Mouse (Mus musculus) central nervous system, embryonic 18 days (tissue): ENCODE data around the gene Tyrobp. TPM values are rescaled to one million over a fixed set of nuclear protein-coding genes. Genes with fewer than 3 reads are reported as not detected.

Source experiments
- polyA plus RNA-seq: library from polyadenylated mRNA; depleted of rRNA; stranded (reverse); fragments of >200 nt; gene quantifications from 2 replicates; pipeline ENCODE4 v1.2.3, GENCODE M21; 2012; rRNA removed

The Tyrobp gene
- 20.3 and 25.9 TPM in 2 replicates for polyA plus RNA-seq

DNA sequence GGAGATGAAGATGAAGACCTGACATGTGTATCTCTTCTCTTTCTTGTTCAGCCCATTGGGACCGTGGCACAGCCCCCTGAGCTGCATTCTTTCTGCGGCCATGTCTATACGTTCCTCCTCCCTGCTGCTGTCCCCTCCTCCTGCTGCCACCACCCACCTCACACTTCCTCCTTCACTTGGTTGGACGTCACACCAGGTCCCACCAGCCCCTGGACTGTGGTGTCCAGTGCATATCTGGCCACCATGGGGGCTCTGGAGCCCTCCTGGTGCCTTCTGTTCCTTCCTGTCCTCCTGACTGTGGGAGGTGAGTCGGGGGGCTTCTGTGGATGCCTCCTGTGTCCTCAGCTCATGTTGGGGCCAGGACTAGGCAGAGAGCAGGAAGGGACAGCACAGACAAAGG lies at the start of gene Tyrobp:
Gene Tyrobp, plus strand, starts transcription at position 165 of the 400 bp plus-strand sequence.

DNA sequence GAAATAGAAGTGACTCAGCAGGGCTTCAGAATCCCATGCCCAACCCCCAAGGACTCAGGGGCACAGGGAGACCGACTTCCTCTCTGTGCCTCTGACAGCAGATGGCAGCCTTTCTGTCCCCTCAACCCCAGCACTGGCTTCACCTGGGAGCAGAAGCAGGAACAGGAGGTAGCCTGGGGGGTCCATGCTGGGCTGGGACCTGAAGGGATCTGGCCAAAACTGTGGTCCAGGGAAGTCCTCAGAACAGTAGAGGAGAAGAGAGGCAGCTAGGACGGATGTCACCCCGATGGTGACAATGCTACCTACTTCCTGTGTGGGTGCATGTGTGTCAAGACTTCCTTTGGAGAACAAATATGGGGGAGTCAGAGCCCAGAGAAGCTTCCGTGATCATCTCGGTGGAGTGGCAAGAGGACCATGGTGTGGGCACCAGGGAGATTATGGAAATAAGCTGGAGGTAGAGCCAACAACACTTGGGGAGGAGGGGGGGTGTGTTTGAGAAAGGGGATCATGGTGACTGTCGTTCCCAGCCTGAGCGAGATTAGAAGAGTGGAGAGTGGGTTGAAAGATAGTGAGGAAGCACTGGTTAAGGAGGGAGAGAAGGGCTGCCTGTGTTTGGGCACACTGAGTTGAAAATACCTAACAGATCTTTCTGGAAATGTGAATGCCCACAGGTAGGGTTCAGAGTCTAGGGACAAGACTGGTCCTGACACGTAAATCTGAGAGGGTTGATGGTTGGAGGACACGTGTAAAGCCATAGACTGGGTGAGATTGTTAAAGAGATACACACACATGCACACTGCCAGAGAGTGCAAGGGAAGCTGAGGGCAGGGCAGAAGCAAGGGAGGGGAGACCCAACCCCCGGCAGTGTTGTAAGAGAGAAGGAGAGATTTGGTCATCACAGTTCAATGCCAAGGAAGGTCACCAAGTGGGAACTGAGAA lies 6.3 kb downstream of the Tyrobp start, which contains the start of gene Hcst:
Gene Hcst, minus strand, starts transcription at position 294 of the 939 bp plus-strand sequence.

DNA sequence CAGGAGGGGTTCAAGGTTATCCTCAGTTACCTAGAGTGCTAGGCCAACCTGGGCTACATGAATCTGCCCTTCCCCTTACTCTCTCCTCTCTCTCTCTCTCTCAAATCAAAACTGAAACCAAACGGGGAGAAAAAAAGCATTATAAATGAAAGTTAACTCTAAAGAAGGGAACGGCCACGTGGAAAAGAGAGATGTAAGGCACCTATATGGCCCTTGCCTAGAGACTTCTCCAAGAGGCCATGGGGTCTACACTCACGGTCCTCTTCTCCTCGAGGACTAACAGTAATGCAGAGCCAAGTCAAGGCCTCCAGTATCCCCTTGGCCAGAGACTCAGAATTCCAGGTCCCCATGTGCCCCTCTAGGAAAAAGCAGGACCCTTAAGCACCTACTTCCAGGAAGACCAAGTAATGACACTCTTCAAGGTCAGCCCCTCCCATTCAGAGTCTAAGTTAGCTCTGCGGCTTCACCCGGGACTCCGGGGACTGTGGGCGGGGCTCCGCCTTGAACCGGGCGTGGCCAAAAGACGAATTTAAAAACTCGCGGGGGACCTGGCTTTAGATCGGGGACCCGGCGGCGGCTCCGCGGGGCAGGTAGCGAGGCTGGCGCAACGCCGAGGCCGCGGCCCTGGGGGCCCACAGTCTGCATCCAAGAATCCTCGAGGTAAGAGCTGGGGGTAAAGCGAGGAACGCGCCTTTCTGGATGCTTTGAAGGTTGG lies 7.8 kb downstream of the Tyrobp start, which contains the start of gene Nfkbid:
Gene Nfkbid, plus strand, starts transcription at position 558 of the 715 bp plus-strand sequence.

DNA sequence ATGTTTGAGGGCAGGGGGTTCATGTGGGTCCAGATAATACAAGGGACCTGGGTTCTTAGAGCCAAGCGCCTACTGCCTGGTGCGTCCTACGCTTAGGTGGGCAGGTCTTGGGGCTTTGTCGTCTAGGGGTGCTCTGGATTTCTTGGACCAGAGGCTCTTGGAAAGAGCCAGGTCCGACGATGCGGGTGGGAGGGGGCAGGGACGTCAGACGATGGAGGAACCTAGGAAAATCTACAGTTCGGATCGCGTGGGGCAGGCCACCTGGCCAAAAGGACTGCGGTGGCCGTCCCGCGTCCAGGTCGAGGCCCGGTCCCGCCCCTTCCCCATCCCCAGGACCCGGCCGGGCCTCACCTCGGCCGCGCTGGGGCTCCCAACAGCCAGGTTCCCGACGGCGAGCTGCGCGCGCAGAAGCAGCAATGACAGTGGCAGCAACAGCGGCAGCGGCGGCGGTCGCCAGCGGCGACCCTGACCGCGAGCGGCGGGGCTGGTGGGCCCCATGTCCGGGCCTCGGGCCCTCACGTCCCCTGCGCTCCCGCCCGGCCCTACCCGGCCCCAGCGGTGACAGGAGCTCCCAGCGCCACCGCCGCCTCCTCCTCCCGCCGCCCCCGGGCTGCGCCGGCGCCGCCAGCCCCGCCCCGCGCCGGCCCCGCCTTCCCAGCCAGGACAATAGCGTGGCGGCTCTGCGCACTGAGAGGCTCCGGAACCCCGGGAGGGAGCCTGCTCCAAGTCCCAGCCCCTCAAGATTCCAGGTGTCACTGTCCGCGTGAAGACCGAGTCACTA lies 31.6 kb downstream of the Tyrobp start, which contains the start of gene Aplp1:
Gene Aplp1, minus strand, starts transcription at position 565 of the 781 bp plus-strand sequence.

DNA sequence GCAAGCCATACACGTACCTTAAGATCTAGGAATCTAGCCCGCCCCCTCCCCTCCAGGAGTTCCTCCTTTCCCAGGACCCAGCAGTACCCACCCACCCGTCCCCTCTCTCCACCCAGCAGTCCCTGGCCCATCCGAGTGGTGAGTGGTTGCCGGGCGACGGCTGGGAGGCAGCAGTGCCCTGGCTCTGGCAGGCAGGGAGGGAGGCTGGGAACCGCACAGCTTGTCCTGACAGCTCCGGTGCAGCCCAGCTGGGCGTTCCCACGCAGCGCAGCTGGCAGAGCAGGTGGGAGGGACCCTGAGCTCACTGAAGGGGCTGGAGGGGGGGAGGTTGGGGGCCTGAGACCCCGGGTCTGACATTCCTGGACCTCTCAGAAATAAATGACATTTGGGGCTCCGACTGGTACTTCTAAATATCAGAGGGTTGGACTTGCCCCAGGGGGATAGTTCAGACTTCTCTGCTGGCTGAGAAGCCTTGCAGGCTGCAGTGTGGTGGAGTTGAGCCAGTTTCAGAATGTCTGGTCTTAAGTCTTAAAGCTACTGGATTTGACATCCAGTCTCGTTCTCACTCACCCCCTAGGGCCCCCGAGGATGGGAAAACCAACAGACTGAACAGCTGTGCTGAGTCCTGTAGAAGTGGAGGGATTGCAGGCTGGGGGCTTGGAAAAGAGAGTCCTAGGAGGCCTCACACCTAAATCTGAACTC lies 44.2 kb downstream of the Tyrobp start, which contains the start of the genes Kirrel2 and Nphs1:
Gene Kirrel2, minus strand, starts transcription at position 62 of the 702 bp plus-strand sequence.
Gene Nphs1, plus strand, starts transcription at position 687 of the 702 bp plus-strand sequence.

Other genes with a start within 250 kb of the Tyrobp start
- gene Zfp146, start 244.0 kb upstream of the Tyrobp start, polyA plus RNA-seq = 66.7 and 71.2 TPM in 2 replicates
- 2.9 and 6.4 TPM in 2 replicates for gene Cox7a1, start 229.6 kb upstream of the Tyrobp start, polyA plus RNA-seq
- 238 and 244 TPM in 2 replicates for gene Capns1, start 214.9 kb upstream of the Tyrobp start, polyA plus RNA-seq
- 286 TPM in 2 replicates for gene Polr2i, start 181.8 kb upstream of the Tyrobp start, polyA plus RNA-seq
- gene Tbcb, start 181.5 kb upstream of the Tyrobp start, polyA plus RNA-seq = 204 and 220 TPM in 2 replicates
- gene Ovol3, start 178.0 kb upstream of the Tyrobp start, polyA plus RNA-seq = 0.08 and 0.16 TPM in 2 replicates
- 0.16 and 0.28 TPM in 2 replicates for gene Thap8, start 133.7 kb upstream of the Tyrobp start, polyA plus RNA-seq
- gene Wdr62, start 133.3 kb upstream of the Tyrobp start, polyA plus RNA-seq = 8.5 and 9.6 TPM in 2 replicates
- gene Clip3, start 122.0 kb upstream of the Tyrobp start, polyA plus RNA-seq = 222 and 254 TPM in 2 replicates
- 121 TPM in 2 replicates for gene Alkbh6, start 105.0 kb upstream of the Tyrobp start, polyA plus RNA-seq
- 21.0 and 25.5 TPM in 2 replicates for gene Syne4, start 99.0 kb upstream of the Tyrobp start, polyA plus RNA-seq
- gene E130208F15Rik, start 92.0 kb upstream of the Tyrobp start, polyA plus RNA-seq = 0.36 and 0.45 TPM in 2 replicates
- gene Sdhaf1, start 89.9 kb upstream of the Tyrobp start, polyA plus RNA-seq = 15.9 and 17.6 TPM in 2 replicates
- 21.8 and 27.0 TPM in 2 replicates for gene Lrfn3, start 51.0 kb upstream of the Tyrobp start, polyA plus RNA-seq
- gene Hcst, start 6.1 kb downstream of the Tyrobp start, polyA plus RNA-seq = 0.96 TPM in 1 of 2 replicates, not detected in the other
- gene Nfkbid, start 8.0 kb downstream of the Tyrobp start, polyA plus RNA-seq = 3.8 and 3.9 TPM in 2 replicates
- gene Aplp1, start 31.8 kb downstream of the Tyrobp start, polyA plus RNA-seq = 647 and 667 TPM in 2 replicates
- 0.17 and 0.40 TPM in 2 replicates for gene Kirrel2, start 43.9 kb downstream of the Tyrobp start, polyA plus RNA-seq
- 0.18 and 0.56 TPM in 2 replicates for gene Nphs1, start 44.6 kb downstream of the Tyrobp start, polyA plus RNA-seq
- gene Prodh2, start 79.9 kb downstream of the Tyrobp start, polyA plus RNA-seq = not detected in 2 replicates
- 165 and 210 TPM in 2 replicates for gene Arhgap33, start 121.3 kb downstream of the Tyrobp start, polyA plus RNA-seq
- gene Hspb6, start 138.4 kb downstream of the Tyrobp start, polyA plus RNA-seq = 7.0 and 8.7 TPM in 2 replicates
- 20.1 and 22.2 TPM in 2 replicates for gene Proser3, start 138.5 kb downstream of the Tyrobp start, polyA plus RNA-seq
- 47.1 and 50.2 TPM in 2 replicates for gene Lin37, start 146.1 kb downstream of the Tyrobp start, polyA plus RNA-seq
- gene U2af1l4, start 149.5 kb downstream of the Tyrobp start, polyA plus RNA-seq = 85.4 and 92.4 TPM in 2 replicates
- gene Gm49396, start 149.6 kb downstream of the Tyrobp start, polyA plus RNA-seq = 4.8 and 6.0 TPM in 2 replicates
- gene Psenen, start 149.9 kb downstream of the Tyrobp start, polyA plus RNA-seq = 131 and 143 TPM in 2 replicates
- 6.7 and 6.8 TPM in 2 replicates for gene Igflr1, start 151.7 kb downstream of the Tyrobp start, polyA plus RNA-seq
- gene Kmt2b, start 175.0 kb downstream of the Tyrobp start, polyA plus RNA-seq = 49.7 and 51.5 TPM in 2 replicates
- 0.24 and 0.32 TPM in 2 replicates for gene Zbtb32, start 185.1 kb downstream of the Tyrobp start, polyA plus RNA-seq
- gene Upk1a, start 199.1 kb downstream of the Tyrobp start, polyA plus RNA-seq = 1.9 TPM in 2 replicates
- gene Cox6b1, start 212.4 kb downstream of the Tyrobp start, polyA plus RNA-seq = 1,148 and 1,214 TPM in 2 replicates
- gene Etv2, start 222.1 kb downstream of the Tyrobp start, polyA plus RNA-seq = not detected in 2 replicates
- 73.9 and 80.1 TPM in 2 replicates for gene Rbm42, start 236.6 kb downstream of the Tyrobp start, polyA plus RNA-seq